Mouse (Mus musculus): Measurements from ENCODE around the gene Wtip.

DNA sequence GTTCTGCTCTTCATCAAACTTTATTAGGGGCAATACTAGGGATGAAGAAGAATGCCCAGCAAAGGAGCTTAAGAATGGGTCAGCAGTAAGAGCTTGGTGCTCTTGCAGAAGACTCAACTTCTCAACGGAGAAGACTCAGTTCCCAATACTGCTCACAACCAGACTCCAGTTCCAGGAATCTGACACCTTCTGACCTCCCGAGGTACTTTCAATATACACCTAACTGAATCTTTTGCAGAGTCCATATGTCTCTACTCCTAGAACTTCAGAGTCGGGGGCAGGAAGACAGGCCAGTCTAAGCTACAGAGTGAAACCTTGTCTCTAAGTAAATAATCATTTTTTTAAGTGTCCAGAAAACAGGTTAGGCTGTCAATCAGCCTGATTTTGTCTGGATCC lies 1.1 kb downstream of the Wtip start:
- TF ChIP-seq CTCF (IDR thresholded peaks at IDR 0.05): no peak
- no peak for TF ChIP-seq EP300 (IDR thresholded peaks at IDR 0.05)

Measured in lung, postnatal 0 days (tissue).